Mouse (Mus musculus) brain, embryonic 14.5 days (tissue): Measurements from ENCODE around the gene Rnf19b.

Experiments used
- CTCF ChIP-seq: fragments of 200-500 bp; IDR thresholded peaks from 2 replicates; pipeline ENCODE4 v1.5.1; 2012; ENCODE audit warnings: inconsistent platforms, mild to moderate bottlenecking, moderate library complexity, borderline replicate concordance; ENCODE audit not compliant: insufficient read depth, insufficient read length; ENCODE audit errors: extremely low read depth
- POLR2A ChIP-seq: fragments of 200-500 bp; IDR thresholded peaks from 2 replicates; pipeline ENCODE4 v1.6.1; 2012; ENCODE audit warnings: mild to moderate bottlenecking, inconsistent platforms, borderline replicate concordance; ENCODE audit not compliant: poor library complexity, insufficient read depth, insufficient read length, severe bottlenecking; ENCODE audit errors: extremely low read depth

GRCm38 (mm10) chr4:129030746-129031145 lies 27.3 kb upstream of the Rnf19b start:
- TF ChIP-seq CTCF, result no peak
- no peak for TF ChIP-seq POLR2A
